Mouse (Mus musculus): ENCODE results near the gene Cdyl2. TPM values are rescaled to one million over a fixed set of nuclear protein-coding genes. Genes with fewer than 3 reads are reported as not detected.

Gene Cdyl2
- total and polyA plus RNA-seq, 3 experiments, result not detected

- no peaks in the 10 kb centered on the region for H3K36me3 ChIP-seq (ENCODE audit: control insufficient read depth in 1 of 2, insufficient read depth in 2 of 2, low read length in 2 of 2)
- no peaks in the 10 kb centered on the region for H3K27me3 ChIP-seq (ENCODE audit: control insufficient read depth in 1 of 2, insufficient read depth in 2 of 2, low read length in 2 of 2)
- H3K4me3 ChIP-seq (ENCODE audit: control insufficient read depth in 1 of 2, insufficient read depth in 1 of 2, low read depth in 2 of 2, low read length in 2 of 2), result no peak overlapping the region
- DNase-seq (ENCODE audit: low read depth, low spot score), result peak; percentile 7
- no peaks in the 10 kb centered on the region for H3K79me2 ChIP-seq (ENCODE audit: control insufficient read depth, insufficient read depth, low read length, poor library complexity)
- TF ChIP-seq GABPA (IDR thresholded peaks at IDR 0.05; ENCODE audit: low read depth, low read length) (no peak), CHD1 (IDR thresholded peaks at IDR 0.05; ENCODE audit: low read depth, low read length) (no peak), RAD21 (IDR thresholded peaks at IDR 0.05; ENCODE audit: low read depth, low read length) (peak; percentile 12; the same call in 1 of the 2 replicates), JUND (IDR thresholded peaks at IDR 0.05; ENCODE audit: low read depth, low read length) (no peak), BHLHE40 (IDR thresholded peaks at IDR 0.05; ENCODE audit: borderline replicate concordance, low read depth, low read length) (peak; percentile 20; the same call in 1 of the 2 replicates), SMC3 (IDR thresholded peaks at IDR 0.05; ENCODE audit: low read depth, low read length) (no peak; the same call in 1 of the 2 replicates), HCFC1 (IDR thresholded peaks at IDR 0.05; ENCODE audit: low read depth, low read length) (no peak), CHD2 (IDR thresholded peaks at IDR 0.05; ENCODE audit: low read length) (no peak), USF2 (IDR thresholded peaks at IDR 0.05; ENCODE audit: borderline replicate concordance in 1 of 2, insufficient read depth in 1 of 2, low read depth in 1 of 2, low read length in 2 of 2) (no peak), RCOR1 (IDR thresholded peaks at IDR 0.05; ENCODE audit: low read depth, low read length) (no peak), CTCF (IDR thresholded peaks at IDR 0.05 in 2 of 3, conservative IDR thresholded peaks at IDR 0.05 in 1 of 3; ENCODE audit: control insufficient read depth in 1 of 3, insufficient read depth in 1 of 3, low read depth in 2 of 3, low read length in 3 of 3, poor library complexity in 1 of 3, severe bottlenecking in 1 of 3) (peak; percentile 35 to 53 (median 39)), MYB (IDR thresholded peaks at IDR 0.05; ENCODE audit: low read depth, low read length) (no peak)
- H3K4me1 ChIP-seq (ENCODE audit: control insufficient read depth in 1 of 2, insufficient read depth in 2 of 2, low read length in 2 of 2), result no peaks in the 10 kb centered on the region
- no peak overlapping the region for H3K27ac ChIP-seq (ENCODE audit: control insufficient read depth, low read depth, low read length)
- no peak overlapping the region for H3K9ac ChIP-seq (ENCODE audit: control insufficient read depth, low read depth, low read length, poor library complexity, severe bottlenecking)
- H3K9me3 ChIP-seq (replicated peaks; ENCODE audit: insufficient read depth, low read length), result no peaks in the 10 kb centered on the region; the same call in 1 of the 2 replicates
Observed at GRCm38 (mm10) chr8:116602806-116603205, 130.0 kb downstream of the Cdyl2 start.

- DNase-seq (ENCODE audit: low read depth, low spot score), result no peak
- Histone ChIP-seq H3K79me2 (ENCODE audit: control insufficient read depth, insufficient read depth, low read length, poor library complexity) (no peaks in the 10 kb centered on the region), H3K27me3 (ENCODE audit: control insufficient read depth in 1 of 2, insufficient read depth in 2 of 2, low read length in 2 of 2) (no peaks in the 10 kb centered on the region), H3K9ac (ENCODE audit: control insufficient read depth, low read depth, low read length, poor library complexity, severe bottlenecking) (no peak overlapping the region), H3K36me3 (ENCODE audit: control insufficient read depth in 1 of 2, insufficient read depth in 2 of 2, low read length in 2 of 2) (no peaks in the 10 kb centered on the region), H3K4me1 (ENCODE audit: control insufficient read depth in 1 of 2, insufficient read depth in 2 of 2, low read length in 2 of 2) (no peaks in the 10 kb centered on the region), H3K4me3 (ENCODE audit: control insufficient read depth in 1 of 2, insufficient read depth in 1 of 2, low read depth in 2 of 2, low read length in 2 of 2) (no peak overlapping the region), H3K9me3 (replicated peaks; ENCODE audit: insufficient read depth, low read length) (no peaks in the 10 kb centered on the region; the same call in 1 of the 2 replicates), H3K27ac (ENCODE audit: control insufficient read depth, low read depth, low read length) (no peak overlapping the region)
- no peak for TF ChIP-seq MXI1 (IDR thresholded peaks at IDR 0.05; ENCODE audit: low read depth, low read length)
- no peak for TF ChIP-seq MYB (IDR thresholded peaks at IDR 0.05; ENCODE audit: low read depth, low read length)
- TF ChIP-seq ELF1 (IDR thresholded peaks at IDR 0.05; ENCODE audit: low read depth, low read length), result no peak
- no peak for TF ChIP-seq SIN3A (IDR thresholded peaks at IDR 0.05; ENCODE audit: low read length)
- no peak for TF ChIP-seq UBTF (IDR thresholded peaks at IDR 0.05; ENCODE audit: borderline replicate concordance, insufficient read depth, low read depth, low read length)
Observed at GRCm38 (mm10) chr8:116599728-116600127, 133.1 kb downstream of the Cdyl2 start.

Measured in MEL (cell line).